Mouse (Mus musculus) forebrain, embryonic 15.5 days (tissue): Measurements from ENCODE around the gene Slc8a2. TPM values are rescaled to one million over a fixed set of nuclear protein-coding genes. Genes with fewer than 3 reads are reported as not detected.

ENCODE experiments used
- ATAC-seq: fragments of 200-750 bp; cut with Nextera tagmentation; replicated peaks from 2 replicates; pipeline ENCODE4 v1.8.0; 2017; ENCODE audit warnings: mild to moderate bottlenecking, moderate TSS enrichment, moderate library complexity
- H3K27ac ChIP-seq: fragments of 300-500 bp; sonication (generic); replicated peaks from 2 replicates; pipeline ENCODE4 v1.5.1; 2015; ENCODE audit warnings: mild to moderate bottlenecking, inconsistent platforms
- H3K27me3 ChIP-seq: fragments of 300-500 bp; sonication (generic); 2 replicates; pipeline ENCODE4 v1.6.1; 2015; ENCODE audit warnings: inconsistent platforms
- H3K36me3 ChIP-seq: fragments of 300-500 bp; sonication (generic); 2 replicates; pipeline ENCODE4 v1.6.1; 2015; ENCODE audit warnings: mild to moderate bottlenecking, inconsistent platforms
- H3K4me1 ChIP-seq: fragments of 300-500 bp; sonication (generic); 2 replicates; pipeline ENCODE4 v1.6.1; 2015; ENCODE audit warnings: inconsistent platforms
- H3K4me2 ChIP-seq: fragments of 300-500 bp; sonication (generic); replicated peaks from 2 replicates; pipeline ENCODE4 v1.6.1; 2015; ENCODE audit warnings: mild to moderate bottlenecking, inconsistent platforms
- H3K4me3 ChIP-seq: fragments of 300-500 bp; sonication (generic); 2 replicates; pipeline ENCODE4 v1.5.1; 2015; ENCODE audit warnings: mild to moderate bottlenecking, inconsistent platforms
- H3K9ac ChIP-seq: fragments of 300-500 bp; sonication (generic); replicated peaks from 2 replicates; pipeline ENCODE4 v1.6.1; 2015; ENCODE audit warnings: mild to moderate bottlenecking, inconsistent platforms
- H3K9me3 ChIP-seq: fragments of 300-500 bp; sonication (generic); 2 replicates; pipeline ENCODE4 v1.6.1; 2016; ENCODE audit warnings: inconsistent platforms
- WGBS: fragments of 180-500 bp; shearing (Covaris S2); methylation state at CpG from one replicate; pipeline ENCODE4 v1.1.7; 2015; ENCODE audit warnings: mixed read lengths; 5-methylcytosine and 5-hydroxymethylcytosine counted together
- polyA plus RNA-seq: library from polyadenylated mRNA; unstranded; fragments of >200 nt; fragmentation: Nextera tagmentation; extraction: Ambion mirVana; gene quantifications from 2 replicates; pipeline ENCODE4 v1.2.1, GENCODE M21; 2015

The Slc8a2 gene
- 0.96 and 1.1 TPM in 2 replicates for polyA plus RNA-seq

GRCm38 (mm10) chr7:16129421-16129845, at the start of gene Slc8a2:
Gene Slc8a2, plus strand, starts transcription at chr7:16129826.
- H3K9me3 ChIP-seq: no peaks in the 10 kb centered on the region
- peak; percentile 77 for ATAC-seq
- peak within 1 kb of the TSS; percentile 77 for H3K27ac ChIP-seq
- H3K9ac ChIP-seq: peak within 1 kb of the TSS; percentile 71
- under 1% methylated on average over 12 of the region's 12 CpGs for WGBS
- peak within 1 kb of the TSS; percentile 64 for H3K4me3 ChIP-seq
- peaks cover 59% of the 10 kb centered on the region for H3K4me1 ChIP-seq
- no peaks in the 10 kb centered on the region for H3K27me3 ChIP-seq
- H3K4me2 ChIP-seq: peak within 1 kb of the TSS; percentile 75
- H3K36me3 ChIP-seq: 0 out of 2 replicates have a peak, but pooled peaks cover 3% of the 10 kb centered on the region

- H3K36me3 ChIP-seq: no peaks in the 10 kb centered on the region
- no peak overlapping the region for H3K9ac ChIP-seq
- 50% methylated on average over 1 of the region's 1 CpGs for WGBS
- no peaks in the 10 kb centered on the region for H3K9me3 ChIP-seq
- H3K4me1 ChIP-seq: no peaks in the 10 kb centered on the region
- no peak for ATAC-seq
- no peaks in the 10 kb centered on the region for H3K27me3 ChIP-seq
- H3K4me2 ChIP-seq: no peak overlapping the region
- H3K27ac ChIP-seq: no peak overlapping the region
- H3K4me3 ChIP-seq: no peak overlapping the region
These were observed 49.7 kb upstream of the Slc8a2 start for GRCm38 (mm10) chr7:16079947-16080346.

- H3K36me3 ChIP-seq: no peaks in the 10 kb centered on the region
- no peaks in the 10 kb centered on the region for H3K4me1 ChIP-seq
- 68% methylated on average over 4 of the region's 4 CpGs for WGBS
- H3K9me3 ChIP-seq: no peaks in the 10 kb centered on the region
- no peaks in the 10 kb centered on the region for H3K27me3 ChIP-seq
- no peak overlapping the region for H3K27ac ChIP-seq
- H3K4me2 ChIP-seq: no peak overlapping the region
- no peak overlapping the region for H3K4me3 ChIP-seq
- H3K9ac ChIP-seq: no peak overlapping the region
- ATAC-seq: no peak
These were observed 49.0 kb upstream of the Slc8a2 start for GRCm38 (mm10) chr7:16080581-16080980.

GRCm38 (mm10) chr7:16083361-16083760, 46.3 kb upstream of the Slc8a2 start:
- 61% methylated on average over 4 of the region's 4 CpGs for WGBS
- ATAC-seq: no peak

GRCm38 (mm10) chr7:16087587-16087986, 42.0 kb upstream of the Slc8a2 start:
- no peak overlapping the region for H3K4me2 ChIP-seq
- no peaks in the 10 kb centered on the region for H3K27me3 ChIP-seq
- ATAC-seq: no peak
- no peaks in the 10 kb centered on the region for H3K36me3 ChIP-seq
- H3K9me3 ChIP-seq: no peaks in the 10 kb centered on the region
- no peak overlapping the region for H3K4me3 ChIP-seq
- no peak overlapping the region for H3K9ac ChIP-seq
- WGBS: 75% methylated on average over 2 of the region's 2 CpGs
- no peaks in the 10 kb centered on the region for H3K4me1 ChIP-seq
- H3K27ac ChIP-seq: no peak overlapping the region

More at GRCm38 (mm10) chr7:16083361-16083760, 46.3 kb upstream of the Slc8a2 start:
- H3K36me3 ChIP-seq: no peaks in the 10 kb centered on the region
- no peak overlapping the region for H3K9ac ChIP-seq
- no peak overlapping the region for H3K4me3 ChIP-seq
- H3K27ac ChIP-seq: no peak overlapping the region
- no peaks in the 10 kb centered on the region for H3K27me3 ChIP-seq
- H3K4me2 ChIP-seq: no peak overlapping the region
- H3K4me1 ChIP-seq: no peaks in the 10 kb centered on the region
- no peaks in the 10 kb centered on the region for H3K9me3 ChIP-seq

- Histone ChIP-seq H3K27me3 (no peaks in the 10 kb centered on the region), H3K4me1 (peaks cover 13% of the 10 kb centered on the region), H3K27ac (no peak overlapping the region), H3K4me2 (no peak overlapping the region), H3K9me3 (no peaks in the 10 kb centered on the region), H3K36me3 (no peaks in the 10 kb centered on the region), H3K9ac (no peak overlapping the region), H3K4me3 (no peak overlapping the region)
- whole genome bisulfite sequencing: 67% methylated on average over 3 of the region's 3 CpGs
- no peak for ATAC-seq
These were observed 35.0 kb upstream of the Slc8a2 start for GRCm38 (mm10) chr7:16094592-16094991.

GRCm38 (mm10) chr7:16098021-16099017, 31.3 kb upstream of the Slc8a2 start, which contains the start of gene Napa:
Gene Napa, plus strand, starts transcription at chr7:16098458.
- peak within 1 kb of the TSS; percentile 97 for H3K4me2 ChIP-seq
- WGBS: under 1% methylated on average over 68 of the region's 68 CpGs
- H3K27ac ChIP-seq: peak within 1 kb of the TSS; percentile 75
- H3K9me3 ChIP-seq: no peaks in the 10 kb centered on the region
- H3K4me3 ChIP-seq: peak within 1 kb of the TSS; percentile 66
- H3K4me1 ChIP-seq: peaks cover 29% of the 10 kb centered on the region
- ATAC-seq: peak; percentile 98
- H3K9ac ChIP-seq: peak within 1 kb of the TSS; percentile 97
- peaks cover 5% of the 10 kb centered on the region; the same call in 1 of the 2 replicates for H3K36me3 ChIP-seq
- no peaks in the 10 kb centered on the region for H3K27me3 ChIP-seq

- peak overlapping the region; percentile 66; the same call in 1 of the 2 replicates for H3K4me3 ChIP-seq
- H3K36me3 ChIP-seq: peaks cover 5% of the 10 kb centered on the region; the same call in 1 of the 2 replicates
- peak overlapping the region; percentile 7; the same call in 1 of the 2 replicates for H3K4me2 ChIP-seq
- H3K9me3 ChIP-seq: no peaks in the 10 kb centered on the region
- no peak overlapping the region for H3K27ac ChIP-seq
- WGBS: 84% methylated on average over 4 of the region's 4 CpGs
- H3K4me1 ChIP-seq: peaks cover 39% of the 10 kb centered on the region
- ATAC-seq: no peak
- H3K9ac ChIP-seq: no peak overlapping the region
- H3K27me3 ChIP-seq: no peaks in the 10 kb centered on the region
These were observed 29.7 kb upstream of the Slc8a2 start for GRCm38 (mm10) chr7:16099901-16100300.

GRCm38 (mm10) chr7:16101081-16101480, 28.5 kb upstream of the Slc8a2 start:
- Histone ChIP-seq H3K4me2 (no peak overlapping the region), H3K36me3 (peaks cover 8% of the 10 kb centered on the region; the same call in 1 of the 2 replicates), H3K27ac (no peak overlapping the region), H3K4me1 (peaks cover 39% of the 10 kb centered on the region), H3K9me3 (no peaks in the 10 kb centered on the region), H3K9ac (no peak overlapping the region), H3K27me3 (no peaks in the 10 kb centered on the region), H3K4me3 (no peak overlapping the region)
- ATAC-seq: no peak
- WGBS: 80% methylated on average over 7 of the region's 7 CpGs

GRCm38 (mm10) chr7:16101726-16102475, 27.7 kb upstream of the Slc8a2 start:
- H3K9ac ChIP-seq: no peak overlapping the region
- ATAC-seq: no peak

GRCm38 (mm10) chr7:16102686-16103226, 26.9 kb upstream of the Slc8a2 start:
- Histone ChIP-seq H3K27ac (no peak overlapping the region), H3K9ac (no peak overlapping the region)

More at GRCm38 (mm10) chr7:16101726-16102475, 27.7 kb upstream of the Slc8a2 start:
- Histone ChIP-seq H3K36me3 (peaks cover 8% of the 10 kb centered on the region; the same call in 1 of the 2 replicates), H3K4me2 (no peak overlapping the region), H3K27ac (no peak overlapping the region), H3K4me1 (peaks cover 39% of the 10 kb centered on the region), H3K27me3 (no peaks in the 10 kb centered on the region), H3K9me3 (no peaks in the 10 kb centered on the region), H3K4me3 (no peak overlapping the region)
- WGBS: 80% methylated on average over 15 of the region's 15 CpGs

More at GRCm38 (mm10) chr7:16102686-16103226, 26.9 kb upstream of the Slc8a2 start:
- Histone ChIP-seq H3K36me3 (peaks cover 13% of the 10 kb centered on the region; the same call in 1 of the 2 replicates), H3K4me1 (peaks cover 36% of the 10 kb centered on the region), H3K4me3 (no peak overlapping the region), H3K9me3 (no peaks in the 10 kb centered on the region), H3K27me3 (no peaks in the 10 kb centered on the region), H3K4me2 (no peak overlapping the region)
- ATAC-seq: no peak
- 85% methylated on average over 5 of the region's 5 CpGs for WGBS
